Mouse (Mus musculus): ENCODE results near the gene Cfap54. TPM values are rescaled to one million over a fixed set of nuclear protein-coding genes. Genes with fewer than 3 reads are reported as not detected.

The Cfap54 gene
- total RNA-seq, 1 experiment: 0.31 TPM

- no peak overlapping the region for H3K9ac ChIP-seq (ENCODE audit: insufficient read depth, low read depth, low read length, poor library complexity, severe bottlenecking)
Measured at GRCm38 (mm10) chr10:93041392-93041791, 40.0 kb downstream of the Cfap54 start.

GRCm38 (mm10) chr10:93036532-93036931 is 44.9 kb downstream of the Cfap54 start:
- Histone ChIP-seq H3K36me3 (ENCODE audit: control insufficient read depth, insufficient read depth, low read length, poor library complexity, severe bottlenecking) (no peaks in the 10 kb centered on the region), H3K9ac (ENCODE audit: insufficient read depth, low read depth, low read length, poor library complexity, severe bottlenecking) (no peak overlapping the region), H3K4me3 (ENCODE audit: insufficient read depth in 1 of 2, low read depth in 1 of 2, low read length in 2 of 2, poor library complexity in 1 of 2, severe bottlenecking in 1 of 2) (no peak overlapping the region), H3K4me1 (ENCODE audit: control insufficient read depth in 2 of 2, insufficient read depth in 2 of 2, low read length in 2 of 2, poor library complexity in 1 of 2) (no peaks in the 10 kb centered on the region), H3K27ac (ENCODE audit: insufficient read depth, low read depth, low read length, poor library complexity, severe bottlenecking) (no peak overlapping the region), H3K9me3 (ENCODE audit: control insufficient read depth, insufficient read depth, low read depth, low read length) (no peaks in the 10 kb centered on the region)
- no peak for DNase-seq (ENCODE audit: low read depth, low spot score)
- in situ Hi-C loops (cut with MboI; ENCODE audit: low sequenced_read_pairs in 2 of 2, unreplicated experiment in 2 of 2): no loop called here
- TF ChIP-seq ZNF384 (IDR thresholded peaks at IDR 0.05; ENCODE audit: low read depth, low read length) (no peak), MAFK (IDR thresholded peaks at IDR 0.05; ENCODE audit: insufficient read depth, low read depth, low read length) (no peak), ZC3H11A (IDR thresholded peaks at IDR 0.05; ENCODE audit: borderline replicate concordance, low read depth, low read length) (no peak), CHD2 (IDR thresholded peaks at IDR 0.05; ENCODE audit: low read depth, low read length) (no peak), HCFC1 (IDR thresholded peaks at IDR 0.05; ENCODE audit: borderline replicate concordance, insufficient read depth, low read length) (no peak)

More at GRCm38 (mm10) chr10:93041392-93041791, 40.0 kb downstream of the Cfap54 start:
- DNase-seq (ENCODE audit: low read depth, low spot score): no peak
- H3K27ac ChIP-seq (ENCODE audit: insufficient read depth, low read depth, low read length, poor library complexity, severe bottlenecking): no peak overlapping the region
- in situ Hi-C loops (cut with MboI; ENCODE audit: low sequenced_read_pairs in 2 of 2, unreplicated experiment in 2 of 2): no loop called here
- no peaks in the 10 kb centered on the region for H3K36me3 ChIP-seq (ENCODE audit: control insufficient read depth, insufficient read depth, low read length, poor library complexity, severe bottlenecking)
- no peak overlapping the region for H3K4me3 ChIP-seq (ENCODE audit: insufficient read depth in 1 of 2, low read depth in 1 of 2, low read length in 2 of 2, poor library complexity in 1 of 2, severe bottlenecking in 1 of 2)
- TF ChIP-seq HCFC1 (IDR thresholded peaks at IDR 0.05; ENCODE audit: borderline replicate concordance, insufficient read depth, low read length): no peak
- H3K4me1 ChIP-seq (ENCODE audit: control insufficient read depth in 2 of 2, insufficient read depth in 2 of 2, low read length in 2 of 2, poor library complexity in 1 of 2): no peaks in the 10 kb centered on the region
- no peaks in the 10 kb centered on the region for H3K9me3 ChIP-seq (ENCODE audit: control insufficient read depth, insufficient read depth, low read depth, low read length)

- in situ Hi-C loops (cut with MboI; ENCODE audit: low sequenced_read_pairs in 2 of 2, unreplicated experiment in 2 of 2): no loop called here
Measured at GRCm38 (mm10) chr10:93035489-93035888, 45.9 kb downstream of the Cfap54 start.

GRCm38 (mm10) chr10:93023295-93023694 is 58.1 kb downstream of the Cfap54 start:
- TF ChIP-seq CHD2 (IDR thresholded peaks at IDR 0.05; ENCODE audit: low read depth, low read length) (no peak), HCFC1 (IDR thresholded peaks at IDR 0.05; ENCODE audit: borderline replicate concordance, insufficient read depth, low read length) (no peak), ZC3H11A (IDR thresholded peaks at IDR 0.05; ENCODE audit: borderline replicate concordance, low read depth, low read length) (no peak), ZNF384 (IDR thresholded peaks at IDR 0.05; ENCODE audit: low read depth, low read length) (no peak), MAFK (IDR thresholded peaks at IDR 0.05; ENCODE audit: insufficient read depth, low read depth, low read length) (no peak)
- H3K36me3 ChIP-seq (ENCODE audit: control insufficient read depth, insufficient read depth, low read length, poor library complexity, severe bottlenecking): no peaks in the 10 kb centered on the region
- H3K4me3 ChIP-seq (ENCODE audit: insufficient read depth in 1 of 2, low read depth in 1 of 2, low read length in 2 of 2, poor library complexity in 1 of 2, severe bottlenecking in 1 of 2): no peak overlapping the region
- H3K4me1 ChIP-seq (ENCODE audit: control insufficient read depth in 2 of 2, insufficient read depth in 2 of 2, low read length in 2 of 2, poor library complexity in 1 of 2): no peaks in the 10 kb centered on the region
- DNase-seq (ENCODE audit: low read depth, low spot score): no peak
- no peaks in the 10 kb centered on the region for H3K9me3 ChIP-seq (ENCODE audit: control insufficient read depth, insufficient read depth, low read depth, low read length)
- no peak overlapping the region for H3K27ac ChIP-seq (ENCODE audit: insufficient read depth, low read depth, low read length, poor library complexity, severe bottlenecking)
- in situ Hi-C loops (cut with MboI; ENCODE audit: low sequenced_read_pairs in 2 of 2, unreplicated experiment in 2 of 2): loop anchor here in 1 of 2 experiments (25.0 kb wide), 2 partner anchors 811 to 1136 kb away; no protein-coding TSS in a partner anchor
- no peak overlapping the region for H3K9ac ChIP-seq (ENCODE audit: insufficient read depth, low read depth, low read length, poor library complexity, severe bottlenecking)

More at GRCm38 (mm10) chr10:93035489-93035888, 45.9 kb downstream of the Cfap54 start:
- Histone ChIP-seq H3K9me3 (ENCODE audit: control insufficient read depth, insufficient read depth, low read depth, low read length) (no peaks in the 10 kb centered on the region), H3K9ac (ENCODE audit: insufficient read depth, low read depth, low read length, poor library complexity, severe bottlenecking) (no peak overlapping the region), H3K4me3 (ENCODE audit: insufficient read depth in 1 of 2, low read depth in 1 of 2, low read length in 2 of 2, poor library complexity in 1 of 2, severe bottlenecking in 1 of 2) (no peak overlapping the region), H3K4me1 (ENCODE audit: control insufficient read depth in 2 of 2, insufficient read depth in 2 of 2, low read length in 2 of 2, poor library complexity in 1 of 2) (no peaks in the 10 kb centered on the region), H3K36me3 (ENCODE audit: control insufficient read depth, insufficient read depth, low read length, poor library complexity, severe bottlenecking) (no peaks in the 10 kb centered on the region), H3K27ac (ENCODE audit: insufficient read depth, low read depth, low read length, poor library complexity, severe bottlenecking) (no peak overlapping the region)
- DNase-seq (ENCODE audit: low read depth, low spot score): no peak
- TF ChIP-seq MAFK (IDR thresholded peaks at IDR 0.05; ENCODE audit: insufficient read depth, low read depth, low read length): no peak
- TF ChIP-seq HCFC1 (IDR thresholded peaks at IDR 0.05; ENCODE audit: borderline replicate concordance, insufficient read depth, low read length): no peak
- TF ChIP-seq ZC3H11A (IDR thresholded peaks at IDR 0.05; ENCODE audit: borderline replicate concordance, low read depth, low read length): no peak
- TF ChIP-seq ZNF384 (IDR thresholded peaks at IDR 0.05; ENCODE audit: low read depth, low read length): no peak
- TF ChIP-seq CHD2 (IDR thresholded peaks at IDR 0.05; ENCODE audit: low read depth, low read length): no peak
